Mouse (Mus musculus): ENCODE measurements around the gene Etfb. TPM values are rescaled to one million over a fixed set of nuclear protein-coding genes. Genes with fewer than 3 reads are reported as not detected.
A peak's percentile ranks its signal among the peaks of the same experiment; 100 is the strongest.

Gene Etfb
- polyA plus RNA-seq, 1 experiment from 2014 or later = 314 TPM

DNA sequence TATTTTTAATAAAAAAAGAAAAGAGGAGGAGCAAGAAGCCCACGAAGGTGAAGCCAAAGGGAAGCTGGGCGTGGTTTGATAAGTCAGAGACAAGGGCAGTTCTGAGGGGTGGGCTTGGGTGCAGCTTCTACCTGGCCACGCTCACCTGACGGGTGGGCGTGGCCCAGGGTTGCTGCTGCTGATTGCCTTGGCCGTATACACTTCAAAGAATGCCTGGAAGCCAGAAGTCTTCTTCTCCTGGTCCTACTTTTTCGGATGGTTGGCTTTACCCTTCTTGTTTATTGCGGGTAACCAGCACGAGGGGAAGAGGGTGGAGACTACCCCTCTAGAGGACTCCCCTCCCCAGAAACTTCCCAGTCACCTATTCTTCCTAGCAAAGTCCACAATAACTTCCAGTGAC lies 1.2 kb upstream of the Etfb start:
- no peaks in the 10 kb centered on the region for H3K36me3 ChIP-seq (ENCODE audit: control insufficient read depth, insufficient read depth)
- no peaks in the 10 kb centered on the region for H3K9me3 ChIP-seq (replicated peaks; ENCODE audit: control insufficient read depth, low read length)
- peak overlapping the region; percentile 75 for H3K4me3 ChIP-seq (ENCODE audit: low read depth, low read length)
- H3K27me3 ChIP-seq (ENCODE audit: control insufficient read depth, insufficient read depth, low read depth, low read length) = no peaks in the 10 kb centered on the region
- H3K4me2 ChIP-seq (ENCODE audit: low read depth, low read length) = peak overlapping the region; percentile 98
- no peak for ATAC-seq (ENCODE audit: low read depth)
- peak overlapping the region; percentile 93 for H3K27ac ChIP-seq (ENCODE audit: low read length)
- peaks cover 26% of the 10 kb centered on the region for H3K4me1 ChIP-seq (ENCODE audit: control insufficient read depth, low read depth, low read length)
- peak overlapping the region; percentile 60 for H3K9ac ChIP-seq (ENCODE audit: low read depth, low read length)
- WGBS (ENCODE audit: insufficient replicate concordance) = 3% methylated on average over 9 of the region's 9 CpGs

DNA sequence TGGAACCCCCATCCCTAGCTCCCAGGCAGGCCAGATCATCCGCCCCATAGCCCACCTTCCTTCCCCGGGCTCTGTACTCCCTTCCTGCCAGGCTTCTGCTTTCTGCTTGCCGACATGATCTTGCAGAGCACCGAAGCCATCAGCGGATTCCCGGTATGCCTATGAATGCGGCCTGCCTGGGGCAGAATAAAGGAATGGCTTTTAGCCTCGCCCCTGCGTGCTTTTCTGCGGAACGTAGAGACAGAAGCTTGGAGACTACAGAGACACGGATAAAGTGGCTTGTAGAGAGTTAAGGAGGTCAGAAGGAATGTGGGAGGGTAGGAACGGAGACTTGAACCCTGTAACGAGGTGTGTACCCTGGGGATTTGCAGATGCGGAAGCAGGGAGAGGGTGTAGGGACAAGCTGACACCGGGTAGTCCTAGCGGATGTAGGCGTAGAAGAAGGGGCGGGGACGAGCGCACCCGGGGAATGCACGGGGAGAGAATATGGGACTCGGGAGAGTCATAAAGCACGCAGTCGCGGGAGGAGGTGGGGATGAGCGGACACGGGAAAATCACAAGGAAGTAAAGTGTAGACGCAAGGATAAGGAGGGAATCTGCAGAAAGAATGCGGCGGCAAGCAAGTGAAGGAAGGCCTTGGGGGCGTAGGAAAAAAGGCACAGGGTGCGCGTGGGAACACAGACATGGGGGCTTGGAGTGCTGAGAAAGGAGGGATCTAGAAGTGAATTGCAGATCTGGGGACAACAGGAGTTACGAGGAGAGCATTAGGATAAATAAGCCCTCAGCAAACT lies 562 bp upstream of the Etfb start:
- ATAC-seq (ENCODE audit: low read depth) = peak; percentile 81
- Histone ChIP-seq H3K9me3 (replicated peaks; ENCODE audit: control insufficient read depth, low read length) (no peaks in the 10 kb centered on the region), H3K9ac (ENCODE audit: low read depth, low read length) (peak overlapping the region; percentile 60), H3K27me3 (ENCODE audit: control insufficient read depth, insufficient read depth, low read depth, low read length) (no peaks in the 10 kb centered on the region), H3K4me2 (ENCODE audit: low read depth, low read length) (peak overlapping the region; percentile 98), H3K36me3 (ENCODE audit: control insufficient read depth, insufficient read depth) (no peaks in the 10 kb centered on the region), H3K4me1 (ENCODE audit: control insufficient read depth, low read depth, low read length) (peaks cover 28% of the 10 kb centered on the region), H3K27ac (ENCODE audit: low read length) (peak overlapping the region; percentile 93), H3K4me3 (ENCODE audit: low read depth, low read length) (peak overlapping the region; percentile 75)
- WGBS (ENCODE audit: insufficient replicate concordance) = under 1% methylated on average over 36 of the region's 36 CpGs

DNA sequence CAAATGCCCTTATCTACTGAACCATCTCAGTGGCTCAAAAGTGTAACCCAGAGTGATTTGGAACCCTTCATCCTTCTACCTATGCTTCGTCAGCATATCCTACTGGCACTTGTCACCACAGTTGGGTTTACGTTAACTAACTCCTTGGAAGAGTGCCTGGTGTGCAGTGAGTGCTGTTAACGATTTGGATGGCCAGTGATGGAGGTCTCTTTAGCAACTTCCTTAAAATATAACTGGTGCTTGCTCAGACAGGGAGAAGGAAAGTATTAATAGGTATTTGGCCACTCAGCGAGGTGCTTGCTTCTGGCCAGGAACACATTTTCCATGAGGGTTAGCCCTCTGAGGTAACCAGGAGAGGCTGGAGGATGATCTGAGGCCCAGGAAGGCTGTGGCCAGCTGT lies 3.9 kb downstream of the Etfb start:
- H3K4me3 ChIP-seq (ENCODE audit: low read depth, low read length) = no peak overlapping the region
- ATAC-seq (ENCODE audit: low read depth) = no peak
- H3K4me1 ChIP-seq (ENCODE audit: control insufficient read depth, low read depth, low read length) = peaks cover 21% of the 10 kb centered on the region
- no peaks in the 10 kb centered on the region for H3K27me3 ChIP-seq (ENCODE audit: control insufficient read depth, insufficient read depth, low read depth, low read length)
- no peak overlapping the region for H3K4me2 ChIP-seq (ENCODE audit: low read depth, low read length)
- H3K36me3 ChIP-seq (ENCODE audit: control insufficient read depth, insufficient read depth) = no peaks in the 10 kb centered on the region; the same call in 1 of the 2 replicates
- no peak overlapping the region for H3K27ac ChIP-seq (ENCODE audit: low read length)
- H3K9me3 ChIP-seq (replicated peaks; ENCODE audit: control insufficient read depth, low read length) = no peaks in the 10 kb centered on the region
- 55% methylated on average over 4 of the region's 4 CpGs for WGBS (ENCODE audit: insufficient replicate concordance)
- H3K9ac ChIP-seq (ENCODE audit: low read depth, low read length) = no peak overlapping the region

DNA sequence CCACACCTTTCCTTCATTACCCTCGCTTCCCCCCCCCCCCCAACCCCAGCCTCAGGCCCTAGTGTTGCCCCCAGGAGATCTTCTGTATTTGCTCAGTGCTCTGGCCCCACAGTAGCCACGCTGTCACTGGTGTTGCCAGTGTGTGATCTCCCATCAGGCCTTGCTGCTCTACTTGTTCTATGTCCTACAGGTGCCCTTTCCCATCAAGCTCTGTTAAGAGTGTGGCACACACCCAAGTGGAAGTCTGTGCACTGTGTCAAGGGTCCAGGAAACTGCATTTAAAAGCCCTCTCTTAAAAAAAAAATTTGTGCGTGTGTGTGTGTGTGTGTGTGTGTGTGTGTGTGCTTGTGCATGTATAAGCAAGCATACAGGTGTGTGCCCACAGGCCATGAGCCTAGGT lies 4.4 kb downstream of the Etfb start:
- WGBS (ENCODE audit: insufficient replicate concordance) = 75% methylated on average over 2 of the region's 3 CpGs
- Histone ChIP-seq H3K27ac (ENCODE audit: low read length) (no peak overlapping the region), H3K4me2 (ENCODE audit: low read depth, low read length) (no peak overlapping the region), H3K36me3 (ENCODE audit: control insufficient read depth, insufficient read depth) (no peaks in the 10 kb centered on the region; the same call in 1 of the 2 replicates), H3K4me3 (ENCODE audit: low read depth, low read length) (no peak overlapping the region), H3K4me1 (ENCODE audit: control insufficient read depth, low read depth, low read length) (peaks cover 17% of the 10 kb centered on the region), H3K9me3 (replicated peaks; ENCODE audit: control insufficient read depth, low read length) (no peaks in the 10 kb centered on the region), H3K27me3 (ENCODE audit: control insufficient read depth, insufficient read depth, low read depth, low read length) (no peaks in the 10 kb centered on the region), H3K9ac (ENCODE audit: low read depth, low read length) (no peak overlapping the region)
- no peak for ATAC-seq (ENCODE audit: low read depth)

DNA sequence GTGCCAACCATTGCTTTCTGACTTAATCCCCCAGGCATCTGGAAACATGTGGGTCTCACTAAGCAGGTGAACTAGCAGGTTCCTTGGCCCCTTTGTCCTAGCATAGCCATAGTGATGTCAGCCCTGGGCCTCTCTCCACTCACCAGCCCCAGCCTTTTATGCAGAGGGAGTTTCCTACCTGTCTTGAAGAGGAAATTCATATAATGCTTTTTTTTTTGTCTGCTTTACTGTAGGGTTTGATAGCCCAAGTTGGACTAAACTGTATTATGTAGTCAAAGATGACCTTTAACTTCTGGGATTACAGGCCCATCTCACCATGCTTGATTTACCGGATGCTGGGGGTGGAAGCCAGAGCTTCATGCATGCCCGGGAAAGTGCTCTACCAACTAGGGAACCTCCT lies 5.9 kb downstream of the Etfb start:
- Histone ChIP-seq H3K27ac (ENCODE audit: low read length) (no peak overlapping the region), H3K4me1 (ENCODE audit: control insufficient read depth, low read depth, low read length) (peaks cover 13% of the 10 kb centered on the region), H3K27me3 (ENCODE audit: control insufficient read depth, insufficient read depth, low read depth, low read length) (no peaks in the 10 kb centered on the region), H3K4me2 (ENCODE audit: low read depth, low read length) (no peak overlapping the region), H3K4me3 (ENCODE audit: low read depth, low read length) (no peak overlapping the region), H3K9me3 (replicated peaks; ENCODE audit: control insufficient read depth, low read length) (no peaks in the 10 kb centered on the region), H3K9ac (ENCODE audit: low read depth, low read length) (no peak overlapping the region), H3K36me3 (ENCODE audit: control insufficient read depth, insufficient read depth) (peaks cover 8% of the 10 kb centered on the region)
- 83% methylated on average over 2 of the region's 2 CpGs for WGBS (ENCODE audit: insufficient replicate concordance)
- no peak for ATAC-seq (ENCODE audit: low read depth)

DNA sequence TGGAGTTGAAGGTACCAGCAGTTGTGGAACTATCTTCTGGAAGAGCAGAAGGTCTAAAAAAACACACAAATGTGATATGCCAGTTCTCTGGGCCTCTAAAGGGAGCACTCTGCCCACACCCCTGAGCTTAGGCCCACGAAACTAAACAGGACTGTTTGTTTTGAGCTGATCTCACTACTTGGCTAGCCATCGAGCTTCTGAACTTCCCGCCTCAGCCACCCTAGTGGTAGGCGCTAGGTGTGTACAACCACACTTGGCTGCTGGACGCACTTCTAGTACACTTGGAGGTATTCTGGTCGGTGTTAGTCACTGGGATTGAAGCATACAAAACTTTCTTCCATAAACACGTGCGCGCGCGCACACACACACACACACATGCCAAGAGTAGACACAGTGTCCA lies 7.8 kb downstream of the Etfb start:
- H3K9ac ChIP-seq (ENCODE audit: low read depth, low read length) = no peak overlapping the region
- peaks cover 11% of the 10 kb centered on the region for H3K36me3 ChIP-seq (ENCODE audit: control insufficient read depth, insufficient read depth)
- ATAC-seq (ENCODE audit: low read depth) = no peak
- no peaks in the 10 kb centered on the region for H3K27me3 ChIP-seq (ENCODE audit: control insufficient read depth, insufficient read depth, low read depth, low read length)
- no peaks in the 10 kb centered on the region for H3K9me3 ChIP-seq (replicated peaks; ENCODE audit: control insufficient read depth, low read length)
- H3K4me2 ChIP-seq (ENCODE audit: low read depth, low read length) = no peak overlapping the region
- WGBS (ENCODE audit: insufficient replicate concordance) = 80% methylated on average over 11 of the region's 11 CpGs
- H3K4me3 ChIP-seq (ENCODE audit: low read depth, low read length) = no peak overlapping the region
- no peak overlapping the region for H3K27ac ChIP-seq (ENCODE audit: low read length)
- H3K4me1 ChIP-seq (ENCODE audit: control insufficient read depth, low read depth, low read length) = peaks cover 6% of the 10 kb centered on the region; the same call in 1 of the 2 replicates

DNA sequence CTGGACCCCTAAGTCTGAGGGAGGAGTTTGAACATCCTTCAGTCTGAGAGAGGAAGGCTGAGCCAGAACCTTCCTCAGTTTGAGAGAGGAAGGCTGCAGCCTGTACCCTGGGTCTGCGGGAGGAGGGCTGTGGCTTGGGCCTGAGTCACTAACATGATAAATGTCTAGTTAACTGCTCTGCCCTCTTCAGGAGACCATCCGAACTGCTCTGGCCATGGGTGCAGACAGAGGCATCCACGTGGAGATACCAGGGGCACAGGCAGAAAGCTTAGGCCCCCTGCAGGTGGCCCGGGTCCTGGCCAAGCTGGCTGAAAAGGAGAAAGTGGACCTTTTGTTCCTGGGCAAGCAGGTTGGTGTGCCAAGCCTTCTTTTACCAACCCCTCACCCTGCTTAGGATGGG lies 8.7 kb downstream of the Etfb start:
- ATAC-seq (ENCODE audit: low read depth) = no peak; the same call in 1 of the 2 replicates
- Histone ChIP-seq H3K9ac (ENCODE audit: low read depth, low read length) (no peak overlapping the region), H3K4me2 (ENCODE audit: low read depth, low read length) (no peak overlapping the region), H3K27me3 (ENCODE audit: control insufficient read depth, insufficient read depth, low read depth, low read length) (no peaks in the 10 kb centered on the region), H3K27ac (ENCODE audit: low read length) (no peak overlapping the region), H3K4me1 (ENCODE audit: control insufficient read depth, low read depth, low read length) (peaks cover 2% of the 10 kb centered on the region; the same call in 1 of the 2 replicates), H3K9me3 (replicated peaks; ENCODE audit: control insufficient read depth, low read length) (no peaks in the 10 kb centered on the region), H3K4me3 (ENCODE audit: low read depth, low read length) (no peak overlapping the region), H3K36me3 (ENCODE audit: control insufficient read depth, insufficient read depth) (peaks cover 13% of the 10 kb centered on the region)
- 26% methylated on average over 4 of the region's 4 CpGs for WGBS (ENCODE audit: insufficient replicate concordance)

DNA sequence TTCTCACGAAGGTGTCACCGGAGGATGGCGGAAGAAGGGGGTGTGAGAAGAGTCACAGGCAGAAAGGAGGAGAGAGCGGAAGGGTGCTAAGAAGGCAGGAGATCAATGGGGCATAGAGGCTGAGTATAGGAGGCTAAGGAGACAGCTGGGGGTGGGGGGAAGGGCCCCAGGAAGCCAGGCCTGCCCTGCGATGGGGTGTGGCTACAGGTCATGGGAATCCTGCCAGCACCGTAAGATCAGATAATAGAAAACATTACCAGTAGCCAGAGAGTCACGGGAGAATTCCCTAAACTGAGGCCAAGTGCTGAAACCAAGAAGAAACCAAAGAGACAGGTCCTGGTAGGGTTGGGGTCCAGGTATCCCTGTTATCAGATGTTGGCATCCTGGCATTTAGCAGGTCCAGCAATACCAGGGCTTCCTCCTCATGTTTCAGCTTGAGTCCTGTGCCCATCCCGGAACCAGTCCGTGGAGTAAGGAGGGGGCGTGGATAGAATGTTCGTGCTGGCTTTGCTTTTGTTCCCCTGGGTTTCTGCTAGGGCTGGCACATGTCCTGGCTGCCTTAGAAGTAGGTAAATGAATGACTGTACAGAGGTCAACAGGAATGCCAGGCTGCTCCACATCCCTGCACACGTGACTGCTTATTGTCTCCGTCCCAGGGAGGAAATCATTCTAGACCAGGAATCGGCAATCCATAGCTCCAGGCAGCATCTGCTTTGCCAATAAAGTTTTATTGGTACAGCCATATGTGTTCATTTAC lies 9.9 kb downstream of the Etfb start:
- Histone ChIP-seq H3K4me2 (ENCODE audit: low read depth, low read length) (no peak overlapping the region), H3K9me3 (replicated peaks; ENCODE audit: control insufficient read depth, low read length) (no peaks in the 10 kb centered on the region), H3K36me3 (ENCODE audit: control insufficient read depth, insufficient read depth) (peaks cover 13% of the 10 kb centered on the region), H3K9ac (ENCODE audit: low read depth, low read length) (no peak overlapping the region), H3K27me3 (ENCODE audit: control insufficient read depth, insufficient read depth, low read depth, low read length) (no peaks in the 10 kb centered on the region), H3K27ac (ENCODE audit: low read length) (no peak overlapping the region), H3K4me3 (ENCODE audit: low read depth, low read length) (no peak overlapping the region), H3K4me1 (ENCODE audit: control insufficient read depth, low read depth, low read length) (no peaks in the 10 kb centered on the region; the same call in 1 of the 2 replicates)
- 71% methylated on average over 14 of the region's 14 CpGs for WGBS (ENCODE audit: insufficient replicate concordance)
- ATAC-seq (ENCODE audit: low read depth) = no peak

DNA sequence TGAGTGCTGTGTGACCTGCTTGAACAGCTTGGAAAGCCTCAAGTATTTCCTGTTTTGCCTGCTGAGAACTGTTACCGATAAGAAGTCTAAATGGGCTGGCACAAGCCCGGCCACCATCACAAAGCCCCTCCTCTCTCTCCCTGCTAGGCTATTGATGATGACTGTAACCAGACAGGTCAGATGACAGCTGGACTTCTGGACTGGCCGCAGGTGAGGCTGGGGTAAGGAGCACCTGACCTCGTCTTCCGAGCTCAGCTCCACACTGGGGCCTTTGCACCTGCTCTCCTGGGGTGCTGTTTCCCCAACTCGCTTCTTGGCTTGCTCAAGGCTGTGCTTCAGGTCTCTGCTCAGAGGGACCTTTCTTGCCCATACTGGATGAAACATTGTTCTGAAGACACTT lies 10.5 kb downstream of the Etfb start:
- H3K9me3 ChIP-seq (replicated peaks; ENCODE audit: control insufficient read depth, low read length) = no peaks in the 10 kb centered on the region
- H3K4me1 ChIP-seq (ENCODE audit: control insufficient read depth, low read depth, low read length) = no peaks in the 10 kb centered on the region; the same call in 1 of the 2 replicates
- 56% methylated on average over 6 of the region's 6 CpGs for WGBS (ENCODE audit: insufficient replicate concordance)
- no peak overlapping the region for H3K9ac ChIP-seq (ENCODE audit: low read depth, low read length)
- peaks cover 13% of the 10 kb centered on the region for H3K36me3 ChIP-seq (ENCODE audit: control insufficient read depth, insufficient read depth)
- no peak overlapping the region for H3K4me3 ChIP-seq (ENCODE audit: low read depth, low read length)
- ATAC-seq (ENCODE audit: low read depth) = no peak
- H3K27me3 ChIP-seq (ENCODE audit: control insufficient read depth, insufficient read depth, low read depth, low read length) = no peaks in the 10 kb centered on the region
- H3K4me2 ChIP-seq (ENCODE audit: low read depth, low read length) = no peak overlapping the region
- H3K27ac ChIP-seq (ENCODE audit: low read length) = no peak overlapping the region

All from liver, embryonic 16.5 days (tissue).